Mouse (Mus musculus) brain, embryonic 14.5 days (tissue): ENCODE measurements at regions not wholly inside any gene's neighbourhood (a gene's known extent, or its start where the extent isn't known, plus 50 kb on each side); places are given as distances from the start of the nearest gene placed in this dataset.

Experiments
- CTCF ChIP-seq: fragments of 200-500 bp; IDR thresholded peaks from 2 replicates; pipeline ENCODE4 v1.5.1; 2012; ENCODE audit warnings: inconsistent platforms, mild to moderate bottlenecking, moderate library complexity, borderline replicate concordance; ENCODE audit not compliant: insufficient read depth, insufficient read length; ENCODE audit errors: extremely low read depth
- POLR2A ChIP-seq: fragments of 200-500 bp; IDR thresholded peaks from 2 replicates; pipeline ENCODE4 v1.6.1; 2012; ENCODE audit warnings: mild to moderate bottlenecking, inconsistent platforms, borderline replicate concordance; ENCODE audit not compliant: poor library complexity, insufficient read depth, insufficient read length, severe bottlenecking; ENCODE audit errors: extremely low read depth

DNA sequence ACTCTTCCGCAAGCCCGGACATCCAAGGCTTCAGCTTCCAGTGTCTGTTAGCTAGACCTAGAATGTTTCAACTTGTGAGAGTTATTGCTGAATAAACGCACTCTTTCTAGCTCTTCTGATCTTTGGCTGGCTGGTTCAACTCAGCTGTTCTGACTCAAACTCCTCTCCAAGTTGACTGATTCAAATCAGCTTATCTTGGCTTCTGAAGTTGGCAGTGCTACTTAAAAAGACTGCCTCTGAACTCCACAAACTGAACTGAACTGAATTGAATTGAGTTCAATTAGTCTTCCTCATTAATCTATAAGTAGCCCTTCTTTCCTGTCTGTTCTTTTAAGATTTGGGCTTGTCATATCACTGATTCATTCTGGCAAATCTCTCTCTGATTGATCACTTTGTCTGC, 769.1 kb upstream of the Cdh9 start:
- TF ChIP-seq POLR2A (no peak), CTCF (no peak)
